ENCODE assay signal across 10 mouse cellular contexts in genomic region chr19:3853121-3853520, GRCm38 (mm10). TPM values are rescaled to one million over a fixed set of nuclear protein-coding genes. Genes with fewer than 3 reads are reported as not detected.
DNase-seq lines count a peak whose midpoint lies in the region; ATAC-seq and TF ChIP-seq lines count a peak whose summit lies in the region.
"Had no signal": no experiment of that assay in that cellular context is flagged by ENCODE, and none has a peak within 500 bp of the region (broad histone marks: within the 10 kb centered on the region; RNA-seq: fewer than 3 reads in every experiment).

No protein-coding gene starts in this region.

- dilution Hi-C loops in CH12.LX (cut with MboI; ENCODE audit: extremely low pct_ligation_motif_present, extremely low pct_unique_long_range_greater_than_20kb, low sequenced_read_pairs) = no loop called here

- TF ChIP-seq EP300 in CH12.LX (IDR thresholded peaks at IDR 0.05; ENCODE audit: low read length) = no peak

- no peak overlapping the region for H3K27ac ChIP-seq in heart, embryonic 12.5 days (ENCODE audit: poor library complexity, severe bottlenecking)
- H3K27ac ChIP-seq in CH12.LX (ENCODE audit: insufficient read depth, low read depth) = no peak overlapping the region
- no peak overlapping the region for H3K27ac ChIP-seq in forebrain, embryonic 15.5 days (replicated peaks)
- no peak overlapping the region for H3K27ac ChIP-seq in liver, embryonic 15.5 days (replicated peaks)

- ATAC-seq in heart, embryonic 12.5 days (ENCODE audit: insufficient number of reproducible peaks, low FRiP score) = no peak
- no peak for ATAC-seq in forebrain, embryonic 15.5 days (replicated peaks)
- ATAC-seq in liver, embryonic 15.5 days (ENCODE audit: insufficient read depth) = no peak

- peaks cover 16% of the 10 kb centered on the region for H3K79me2 ChIP-seq in CH12.LX (replicated peaks; ENCODE audit: control insufficient read depth, extremely low read depth, insufficient read depth, poor library complexity, severe bottlenecking)

- peak overlapping the region; percentile 83 for H3K4me2 ChIP-seq in heart, embryonic 12.5 days
- H3K4me2 ChIP-seq in CH12.LX (ENCODE audit: insufficient read depth, low read depth, poor library complexity, severe bottlenecking) = peak overlapping the region; percentile 84
- H3K4me2 ChIP-seq in forebrain, embryonic 15.5 days (replicated peaks) = peak overlapping the region; percentile 64
- H3K4me2 ChIP-seq in liver, embryonic 15.5 days = peak overlapping the region; percentile 99

- TF ChIP-seq CTCF in CH12.LX (conservative IDR thresholded peaks at IDR 0.05 in 1 of 2, IDR thresholded peaks at IDR 0.05 in 1 of 2; ENCODE audit: low read depth in 2 of 2, low read length in 2 of 2) = no peak

- no peaks in the 10 kb centered on the region for H3K9me3 ChIP-seq in heart, embryonic 12.5 days (replicated peaks)
- no peaks in the 10 kb centered on the region for H3K9me3 ChIP-seq in CH12.LX (replicated peaks; ENCODE audit: low read length)
- H3K9me3 ChIP-seq in forebrain, embryonic 15.5 days = no peaks in the 10 kb centered on the region
- H3K9me3 ChIP-seq in liver, embryonic 15.5 days (replicated peaks) = no peaks in the 10 kb centered on the region
- H3K9me3 ChIP-seq: G1E had no signal

- no peak for TF ChIP-seq POLR2A in CH12.LX (IDR thresholded peaks at IDR 0.05; ENCODE audit: low read depth, low read length)

- TF ChIP-seq RAD21 in CH12.LX (IDR thresholded peaks at IDR 0.05; ENCODE audit: low read depth, low read length) = no peak

- DNase-seq in heart, adult 9 months (ENCODE audit: low spot score in 2 of 2) = no peak
- no peak for DNase-seq in CH12.LX (ENCODE audit: extremely low read depth)
- DNase-seq in embryo, embryonic 11 days = no peak
- no peak for DNase-seq in frontal cortex, postnatal 36 days (ENCODE audit: low spot score in 2 of 2)
- no peak for DNase-seq in adrenal gland, postnatal 14 days
- DNase-seq: thymus, postnatal 4 days had no signal

- no peaks in the 10 kb centered on the region for H3K36me3 ChIP-seq in heart, embryonic 12.5 days
- H3K36me3 ChIP-seq in CH12.LX (replicated peaks in 1 of 2; ENCODE audit: control insufficient read depth in 1 of 2, insufficient read depth in 1 of 2, low read length in 1 of 2) = no peaks in the 10 kb centered on the region
- no peaks in the 10 kb centered on the region for H3K36me3 ChIP-seq in forebrain, embryonic 15.5 days
- H3K36me3 ChIP-seq in liver, embryonic 15.5 days (replicated peaks) = no peaks in the 10 kb centered on the region

- WGBS in heart, embryonic 12.5 days = 91% methylated on average over 10 of the region's 10 CpGs
- 93% methylated on average over 10 of the region's 10 CpGs for WGBS in forebrain, embryonic 15.5 days
- WGBS in liver, embryonic 15.5 days (ENCODE audit: insufficient replicate concordance) = 74% methylated on average over 10 of the region's 10 CpGs

- in situ Hi-C loops in CH12.LX (cut with MboI; ENCODE audit: low pct_ligation_motif_present, low pct_unique_long_range_greater_than_20kb, low sequenced_read_pairs) = no loop called here

- H3K27me3 ChIP-seq in heart, embryonic 12.5 days (replicated peaks) = no peaks in the 10 kb centered on the region
- H3K27me3 ChIP-seq in CH12.LX (replicated peaks) = no peaks in the 10 kb centered on the region
- no peaks in the 10 kb centered on the region for H3K27me3 ChIP-seq in forebrain, embryonic 15.5 days
- no peaks in the 10 kb centered on the region for H3K27me3 ChIP-seq in liver, embryonic 15.5 days

- H3K9ac ChIP-seq in heart, embryonic 12.5 days = no peak overlapping the region
- H3K9ac ChIP-seq in CH12.LX (ENCODE audit: insufficient read depth, low read depth) = peak overlapping the region; percentile 54; the same call in 1 of the 2 replicates
- H3K9ac ChIP-seq in forebrain, embryonic 15.5 days (replicated peaks) = no peak overlapping the region
- no peak overlapping the region for H3K9ac ChIP-seq in liver, embryonic 15.5 days

- peak overlapping the region; percentile 79; the same call in 1 of the 2 replicates for H3K4me3 ChIP-seq in heart, embryonic 12.5 days
- H3K4me3 ChIP-seq in CH12.LX (replicated peaks in 1 of 3; ENCODE audit: low read depth in 2 of 3, low read length in 2 of 3, poor library complexity in 1 of 3) = peak overlapping the region in 2 of 3 experiments; percentile 5 to 49
- H3K4me3 ChIP-seq in forebrain, embryonic 15.5 days = peak overlapping the region; percentile 89
- H3K4me3 ChIP-seq in liver, embryonic 15.5 days (replicated peaks) = peak overlapping the region; percentile 77

- H3K4me1 ChIP-seq in heart, embryonic 12.5 days (replicated peaks) = peaks cover 42% of the 10 kb centered on the region
- H3K4me1 ChIP-seq in CH12.LX (ENCODE audit: control insufficient read depth in 1 of 2, insufficient read depth in 2 of 2) = peaks cover 12 to 30% of the 10 kb centered on the region in 2 experiments
- H3K4me1 ChIP-seq in forebrain, embryonic 15.5 days = peaks cover 41% of the 10 kb centered on the region
- H3K4me1 ChIP-seq in liver, embryonic 15.5 days (replicated peaks) = peaks cover 56% of the 10 kb centered on the region

TF ChIP-seq in CH12.LX, 34 proteins besides CTCF, POLR2A, EP300 and RAD21:
- no peak for TF ChIP-seq SMC3 (IDR thresholded peaks at IDR 0.05; ENCODE audit: low read depth, low read length)
- no peak for TF ChIP-seq JUND (conservative IDR thresholded peaks at IDR 0.05; ENCODE audit: low read depth, low read length)
- TF ChIP-seq SIN3A (IDR thresholded peaks at IDR 0.05; ENCODE audit: low read length) = no peak
- no peak for TF ChIP-seq MAZ (IDR thresholded peaks at IDR 0.05; ENCODE audit: low read depth, low read length)
- TF ChIP-seq TCF12 (IDR thresholded peaks at IDR 0.05; ENCODE audit: low read depth, low read length) = no peak
- no peak for TF ChIP-seq ZMIZ1 (IDR thresholded peaks at IDR 0.05; ENCODE audit: low read depth, low read length)
- TF ChIP-seq ZC3H11A (IDR thresholded peaks at IDR 0.05; ENCODE audit: low read depth, low read length) = no peak
- TF ChIP-seq RCOR1 (conservative IDR thresholded peaks at IDR 0.05; ENCODE audit: low read depth, low read length) = no peak
- no peak for TF ChIP-seq USF2 (conservative IDR thresholded peaks at IDR 0.05; ENCODE audit: low read depth, low read length)
- no peak for TF ChIP-seq MAFK (IDR thresholded peaks at IDR 0.05; ENCODE audit: insufficient replicate concordance, low read length)
- TF ChIP-seq CHD1 (IDR thresholded peaks at IDR 0.05; ENCODE audit: low read depth, low read length) = no peak
- TF ChIP-seq NRF1 (IDR thresholded peaks at IDR 0.05; ENCODE audit: low read depth, low read length) = no peak
- TF ChIP-seq ELF1 (IDR thresholded peaks at IDR 0.05; ENCODE audit: low read depth, low read length) = no peak
- TF ChIP-seq JUN (IDR thresholded peaks at IDR 0.05; ENCODE audit: insufficient read depth, low read depth, low read length) = no peak
- TF ChIP-seq ZNF384 (IDR thresholded peaks at IDR 0.05; ENCODE audit: low read depth, low read length) = no peak
- no peak for TF ChIP-seq NELFE (IDR thresholded peaks at IDR 0.05; ENCODE audit: low read depth, low read length)
- TF ChIP-seq ZKSCAN1 (IDR thresholded peaks at IDR 0.05; ENCODE audit: borderline replicate concordance, low read depth, low read length) = no peak
- no peak for TF ChIP-seq UBTF (IDR thresholded peaks at IDR 0.05; ENCODE audit: low read depth, low read length)

RNA-seq across cellular contexts. Expression of gene Chka, which starts 1.5 kb away (rescaled TPM):
- 30.1 and 36.1 TPM in 2 replicates for polyA plus RNA-seq in heart, embryonic 12.5 days (2016; fragmentation: Nextera tagmentation; extraction: Ambion mirVana)
- total RNA-seq in CH12.LX (2012; rRNA removed) = 10.1 and 10.3 TPM in 2 replicates
- 7.6 and 8.0 TPM in 2 replicates for total RNA-seq in CH12.LX (2014; rRNA removed)
- 11.6 and 13.0 TPM in 2 replicates for polyA plus RNA-seq in CH12.LX (2012; ENCODE audit: insufficient read length, low read depth)
- polyA plus RNA-seq in forebrain, embryonic 15.5 days (2015; fragmentation: Nextera tagmentation; extraction: Ambion mirVana) = 62.4 and 62.5 TPM in 2 replicates
- polyA plus RNA-seq in liver, embryonic 15.5 days (2015; fragmentation: Nextera tagmentation; extraction: Ambion mirVana) = 20.1 and 24.8 TPM in 2 replicates
- 52.0 and 82.2 TPM in 2 replicates for total RNA-seq in adrenal gland, postnatal 14 days (2021)

RNA-seq across cellular contexts. Expression of gene Tcirg1, which starts 53.8 kb away (rescaled TPM):
- 22.3 and 26.1 TPM in 2 replicates for polyA plus RNA-seq in heart, embryonic 12.5 days (2016; fragmentation: Nextera tagmentation; extraction: Ambion mirVana)
- total RNA-seq in CH12.LX (2012; rRNA removed) (46.6 and 53.2 TPM in 2 replicates), CH12.LX (2014; rRNA removed) (48.5 and 51.6 TPM in 2 replicates)
- polyA plus RNA-seq in CH12.LX (2012; ENCODE audit: insufficient read length, low read depth) = 62.8 and 67.2 TPM in 2 replicates
- 11.9 and 13.3 TPM in 2 replicates for polyA plus RNA-seq in forebrain, embryonic 15.5 days (2015; fragmentation: Nextera tagmentation; extraction: Ambion mirVana)
- 29.5 and 38.6 TPM in 2 replicates for polyA plus RNA-seq in liver, embryonic 15.5 days (2015; fragmentation: Nextera tagmentation; extraction: Ambion mirVana)
- 44.3 and 48.8 TPM in 2 replicates for total RNA-seq in adrenal gland, postnatal 14 days (2021)

RNA-seq across cellular contexts. Expression of gene Ndufs8, which starts 59.5 kb away (rescaled TPM):
- polyA plus RNA-seq in heart, embryonic 12.5 days (2016; fragmentation: Nextera tagmentation; extraction: Ambion mirVana) = 298 and 324 TPM in 2 replicates
- total RNA-seq in CH12.LX (2012; rRNA removed) = 216 TPM in 2 replicates
- total RNA-seq in CH12.LX (2014; rRNA removed) = 196 and 248 TPM in 2 replicates
- 182 and 195 TPM in 2 replicates for polyA plus RNA-seq in CH12.LX (2012; ENCODE audit: insufficient read length, low read depth)
- 195 and 201 TPM in 2 replicates for polyA plus RNA-seq in forebrain, embryonic 15.5 days (2015; fragmentation: Nextera tagmentation; extraction: Ambion mirVana)
- 168 and 173 TPM in 2 replicates for polyA plus RNA-seq in liver, embryonic 15.5 days (2015; fragmentation: Nextera tagmentation; extraction: Ambion mirVana)
- total RNA-seq in adrenal gland, postnatal 14 days (2021) = 440 and 447 TPM in 2 replicates

Comparison
In these comparisons a context has a peak if more than half of its experiments do, and no peak if none do; other contexts are left out.
1. H3K4me3 ChIP-seq: peak in every context shown above with its lines; median percentile 89 in forebrain, embryonic 15.5 days; 79 in heart, embryonic 12.5 days; 77 in liver, embryonic 15.5 days; 27 in CH12.LX.